Mouse (Mus musculus) frontal cortex, adult (tissue): ENCODE data around the gene Pex5l.

Experiments used
- ATAC-seq: cut with Nextera tagmentation; 2 replicates; pipeline ENCODE4 v1.9.2; 2017; ENCODE audit warnings: mild to moderate bottlenecking, moderate library complexity, mixed read lengths; ENCODE audit not compliant: low TSS enrichment

Gene Pex5l

DNA sequence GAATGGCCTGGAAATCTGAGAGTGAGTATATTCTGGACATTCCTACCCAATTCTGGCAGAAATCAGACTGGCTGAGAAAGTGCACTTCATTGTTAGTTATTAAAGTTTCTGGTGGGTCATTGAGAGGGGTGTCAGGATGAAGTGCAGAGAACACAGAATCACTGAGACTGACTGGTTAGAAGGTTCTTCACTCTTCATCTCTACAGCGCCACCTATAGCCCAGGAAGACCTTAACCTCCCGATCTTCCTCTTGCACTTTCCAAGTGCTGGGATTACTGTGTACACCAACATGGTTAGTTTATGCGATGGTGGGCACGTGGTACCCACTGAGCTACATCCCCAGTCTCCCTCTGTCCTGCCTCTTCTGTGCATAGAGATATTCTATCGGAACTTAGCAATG, 195.6 kb downstream of the Pex5l start:
- ATAC-seq = no peak

DNA sequence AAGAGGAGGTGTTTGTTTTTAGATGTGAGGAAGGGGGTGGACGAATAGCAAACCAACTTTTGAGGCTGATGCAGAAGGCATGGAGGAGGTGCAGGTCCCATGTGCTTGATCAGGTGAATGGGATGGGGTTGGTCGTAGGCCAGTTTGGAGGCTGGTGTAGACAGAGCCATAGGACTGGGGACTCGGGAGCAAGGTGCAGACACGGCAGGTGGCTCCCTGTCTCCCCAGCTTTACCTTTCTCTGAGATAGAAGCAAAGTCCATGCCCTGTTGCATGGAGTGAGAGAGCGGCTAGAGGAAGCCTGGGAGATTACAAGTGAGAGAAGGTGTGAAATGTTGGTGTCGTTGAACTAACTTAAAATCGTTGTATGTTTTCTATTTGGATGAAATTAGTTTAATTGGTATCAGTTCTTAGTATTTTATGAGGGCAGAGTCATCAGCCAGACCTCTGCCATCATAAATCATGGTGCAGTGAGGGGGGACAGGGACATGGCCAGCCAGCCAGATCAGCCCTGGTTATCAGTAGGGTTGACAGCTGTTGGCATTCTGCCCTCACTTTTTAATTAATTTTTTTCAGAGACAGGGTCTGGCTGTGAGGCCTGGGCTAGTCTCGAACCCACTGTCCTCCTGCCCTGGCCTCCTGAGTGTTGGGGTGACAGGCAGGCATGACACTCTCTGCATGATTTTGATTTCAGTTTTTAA, 203.1 kb downstream of the Pex5l start:
- no peak for ATAC-seq

DNA sequence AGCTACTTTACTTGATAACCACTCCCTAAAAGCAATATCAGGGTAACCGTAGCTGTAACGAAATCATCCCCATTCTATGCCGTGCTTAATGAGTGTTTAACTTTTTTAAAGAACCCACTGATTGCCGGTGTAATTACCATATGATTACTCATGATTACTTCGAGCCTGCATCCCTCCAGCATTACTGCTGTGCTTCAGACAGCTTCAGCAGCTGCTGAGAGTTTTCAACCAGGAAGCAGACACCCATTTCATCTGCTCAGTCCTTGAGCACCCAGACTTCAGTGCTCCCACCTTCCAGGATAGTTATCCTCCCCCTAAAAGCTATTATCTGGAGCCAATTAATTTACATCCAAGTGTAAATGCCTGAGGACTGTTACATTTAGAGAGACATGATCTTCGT, 218.9 kb downstream of the Pex5l start:
- ATAC-seq = peak; percentile 60

DNA sequence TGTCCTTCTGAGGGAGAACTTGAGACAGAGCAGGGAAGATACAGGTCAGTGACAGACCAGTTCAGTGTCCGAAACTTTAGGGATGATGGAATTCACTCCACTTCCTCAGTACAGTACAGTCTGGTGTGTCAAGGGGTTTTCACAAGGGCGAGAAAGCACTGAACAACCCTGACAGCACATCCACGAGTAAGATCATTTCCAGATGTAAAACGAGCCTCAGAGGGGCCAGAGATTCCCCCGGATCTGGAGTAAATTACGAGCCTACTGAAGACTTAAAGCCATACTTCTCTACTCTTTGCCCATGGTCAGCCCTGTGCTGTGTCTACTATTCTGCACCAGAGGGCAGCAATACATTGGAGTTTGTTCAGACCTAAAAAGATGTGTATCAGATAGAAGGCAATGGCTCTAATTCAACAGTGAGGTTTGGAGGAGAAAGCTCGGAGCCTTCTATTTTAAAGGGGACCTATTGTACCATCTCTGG, 232.9 kb downstream of the Pex5l start:
- peak; percentile 96 for ATAC-seq

DNA sequence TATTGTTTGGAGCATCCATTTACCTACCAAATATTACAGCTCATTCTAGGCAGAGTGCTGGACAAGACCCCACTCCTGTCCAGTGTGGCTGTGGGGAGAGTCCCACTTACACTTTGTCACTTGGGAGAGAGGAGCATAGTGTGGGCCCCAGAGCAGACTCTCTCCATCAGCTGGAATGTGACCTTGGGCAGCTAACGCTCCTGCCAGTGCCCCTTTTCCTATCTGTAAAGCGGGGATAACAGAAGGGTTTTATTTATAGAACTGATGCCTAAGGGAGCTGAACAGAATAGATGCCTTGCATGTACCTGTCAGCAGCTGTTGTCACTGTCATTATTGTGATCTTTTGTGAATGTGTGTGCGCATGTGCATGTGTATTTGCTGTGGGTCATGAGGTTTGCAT, 234.6 kb downstream of the Pex5l start:
- ATAC-seq = no peak

DNA sequence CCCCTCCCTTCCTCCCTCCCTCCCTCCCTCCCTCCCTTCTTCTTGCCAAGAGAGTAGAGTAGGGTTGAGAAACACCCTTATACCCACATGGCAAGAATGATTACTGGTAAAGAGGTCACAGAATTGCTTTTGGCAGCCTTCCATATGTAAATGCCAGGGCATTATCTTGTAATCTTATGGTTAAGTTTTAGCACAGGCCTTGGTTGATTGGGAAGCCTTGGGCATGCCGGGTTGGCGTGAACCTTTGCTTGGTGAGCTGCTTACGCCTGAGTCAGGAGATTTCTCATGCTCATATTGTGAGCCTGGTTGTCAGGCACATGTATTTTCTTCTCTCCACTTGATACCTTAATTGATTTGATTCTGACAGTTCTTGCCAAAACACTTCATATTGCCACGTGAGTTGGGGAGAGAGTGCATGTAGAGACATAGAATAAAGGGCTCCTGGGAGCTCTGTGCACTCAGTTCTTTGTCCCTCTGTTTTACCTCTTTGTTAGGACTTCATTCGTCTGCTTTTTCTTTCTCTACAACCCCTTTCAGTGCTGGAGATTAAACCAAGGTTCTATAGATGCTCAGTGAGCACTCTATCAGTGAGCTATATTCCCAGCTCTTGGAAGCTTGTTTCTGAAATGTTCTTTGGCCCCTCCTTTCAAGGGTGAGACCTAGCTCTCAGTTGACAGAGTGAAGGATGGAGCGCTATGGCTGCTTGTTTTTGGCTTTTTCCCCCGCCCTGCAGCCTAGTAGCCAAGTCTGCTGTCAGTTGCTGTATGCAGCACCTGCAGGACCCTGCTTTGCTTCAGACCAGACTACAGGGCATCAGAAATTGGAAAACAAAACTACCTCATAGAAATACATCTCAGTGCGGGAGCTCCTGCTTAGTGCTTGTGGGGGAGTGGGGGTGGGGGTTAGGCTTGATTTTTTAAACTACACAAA, 236.9 kb downstream of the Pex5l start:
- ATAC-seq = no peak

DNA sequence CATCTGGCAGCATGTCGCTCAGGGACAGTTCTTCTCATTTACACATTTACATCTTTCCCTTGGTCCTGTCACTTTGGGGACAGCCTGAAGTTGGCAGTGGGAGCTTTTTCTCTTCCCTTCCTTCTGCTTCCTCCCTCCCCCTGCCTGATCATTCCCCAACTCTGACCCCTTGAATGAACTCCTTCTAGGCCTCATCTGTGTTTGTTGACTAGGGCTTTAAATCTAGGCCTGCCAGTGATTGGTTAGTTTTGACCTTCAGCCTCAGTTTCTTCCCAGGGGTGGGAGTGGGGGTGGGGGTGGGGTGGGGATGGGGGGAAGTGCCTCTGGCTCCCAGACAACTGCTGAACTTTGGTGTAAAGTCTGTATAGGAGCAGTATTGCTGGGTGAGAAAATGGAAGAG, 238.4 kb downstream of the Pex5l start:
- no peak for ATAC-seq

DNA sequence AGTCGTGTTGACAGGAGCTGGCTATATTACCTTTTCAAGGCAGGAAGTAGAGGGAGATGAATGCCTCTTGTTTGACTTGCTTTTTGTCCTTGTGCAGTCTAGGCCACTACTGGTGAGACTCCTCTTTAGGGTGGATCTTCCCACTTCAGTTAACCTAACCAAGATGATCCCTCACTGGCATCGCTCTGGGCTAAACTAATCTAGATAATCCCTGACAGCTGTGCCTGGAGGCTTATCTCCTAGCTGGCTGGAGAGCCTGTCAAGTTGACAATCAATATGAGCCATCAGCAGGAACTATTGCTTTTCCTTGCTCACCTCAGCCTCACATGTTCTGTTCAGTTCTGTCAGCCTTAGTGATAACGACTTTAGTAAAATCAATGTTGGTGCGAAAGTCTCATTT, 239.6 kb downstream of the Pex5l start:
- ATAC-seq = no peak
